Mouse (Mus musculus) layer of hippocampus, adult 18-20 months (tissue): Measurements from ENCODE around the gene Matk. TPM values are rescaled to one million over a fixed set of nuclear protein-coding genes. Genes with fewer than 3 reads are reported as not detected.
A peak's percentile ranks its signal among the peaks of the same experiment; 100 is the strongest.

Experiments used
- DNase-seq, 2 experiments: peaks; one replicate each; pipeline ENCODE4 v3.0.0; 2022; ENCODE audit warnings: low spot score in 2 of 2
- total RNA-seq, 2 experiments: library from RNA; stranded (reverse); gene quantifications; 2 replicates each; pipeline ENCODE4 v1.2.3; 2021

Matk gene
- total RNA-seq, 2 experiments from 2014 or later = 204 to 214 TPM

GRCm38 (mm10) chr10:81240876-81241275 is 11.9 kb upstream of the Matk start:
- peak in 1 of 2 experiments; percentile 82 for DNase-seq

- DNase-seq = no peak
Observed at GRCm38 (mm10) chr10:81242021-81242420, 10.7 kb upstream of the Matk start.

GRCm38 (mm10) chr10:81244146-81244545 is 8.6 kb upstream of the Matk start:
- no peak for DNase-seq

- DNase-seq = peak in 1 of 2 experiments; percentile 71
Observed at GRCm38 (mm10) chr10:81244595-81244994, 8.1 kb upstream of the Matk start.

- DNase-seq = no peak
Observed at GRCm38 (mm10) chr10:81245166-81245565, 7.6 kb upstream of the Matk start.

GRCm38 (mm10) chr10:81247804-81248203 is 4.9 kb upstream of the Matk start:
- DNase-seq = no peak

- DNase-seq = no peak
Observed at GRCm38 (mm10) chr10:81249442-81249841, 3.3 kb upstream of the Matk start.

- no peak for DNase-seq
Observed at GRCm38 (mm10) chr10:81254886-81255285, 2.2 kb downstream of the Matk start.

- peak in 1 of 2 experiments; percentile 51 for DNase-seq
Observed at GRCm38 (mm10) chr10:81257158-81258039, 4.7 kb downstream of the Matk start.

GRCm38 (mm10) chr10:81259225-81259884 is 6.6 kb downstream of the Matk start:
- DNase-seq = peak in 1 of 2 experiments; percentile 51

GRCm38 (mm10) chr10:81261025-81261424 is 8.3 kb downstream of the Matk start:
- DNase-seq = no peak

- no peak for DNase-seq
Observed at GRCm38 (mm10) chr10:81265540-81265939, 12.8 kb downstream of the Matk start.

- DNase-seq = peak; percentile 93 to 97
Observed at GRCm38 (mm10) chr10:81266211-81267105, 13.7 kb downstream of the Matk start, which contains the start of the genes Mrpl54 and Apba3. Gene Mrpl54 (minus strand): TSS chr10:81266934. Gene Apba3 (plus strand): TSS chr10:81266960.

- peak; percentile 78 to 92 for DNase-seq
Observed at GRCm38 (mm10) chr10:81268056-81268455, 15.3 kb downstream of the Matk start.

- DNase-seq = no peak
Observed at GRCm38 (mm10) chr10:81268643-81269412, 16.1 kb downstream of the Matk start.

- no peak for DNase-seq
Observed at GRCm38 (mm10) chr10:81272356-81272755, 19.6 kb downstream of the Matk start.

GRCm38 (mm10) chr10:81273842-81274241 is 21.1 kb downstream of the Matk start:
- no peak for DNase-seq

- no peak for DNase-seq
Observed at GRCm38 (mm10) chr10:81277676-81278075, 24.9 kb downstream of the Matk start.

- no peak for DNase-seq
Observed at GRCm38 (mm10) chr10:81279496-81279895, 26.8 kb downstream of the Matk start.

- DNase-seq = no peak
Observed at GRCm38 (mm10) chr10:81284189-81284588, 31.5 kb downstream of the Matk start.
